Mouse (Mus musculus) limb, embryonic 10.5 days (tissue): Measurements from ENCODE around the gene Lypd1. TPM values are rescaled to one million over a fixed set of nuclear protein-coding genes. Genes with fewer than 3 reads are reported as not detected.

Source experiments
- DNase-seq: peaks from one replicate; pipeline ENCODE4 v3.0.0-alpha.2; 2017; ENCODE audit warnings: low spot score
- H3K27ac ChIP-seq: fragments of 300-500 bp; sonication (generic); 2 replicates; pipeline ENCODE4 v1.5.1; 2016; ENCODE audit warnings: mild to moderate bottlenecking
- H3K27me3 ChIP-seq: fragments of 300-500 bp; sonication (generic); 2 replicates; pipeline ENCODE4 v1.6.1; 2016; ENCODE audit warnings: low read depth, mild to moderate bottlenecking; ENCODE audit not compliant: poor library complexity, severe bottlenecking
- H3K36me3 ChIP-seq: fragments of 300-500 bp; sonication (generic); 2 replicates; pipeline ENCODE4 v1.6.1; 2016; ENCODE audit warnings: mild to moderate bottlenecking, moderate library complexity
- H3K4me1 ChIP-seq: fragments of 300-500 bp; sonication (generic); 2 replicates; pipeline ENCODE4 v1.6.1; 2016
- H3K4me3 ChIP-seq: fragments of 300-500 bp; sonication (generic); 2 replicates; pipeline ENCODE4 v1.5.1; 2016; ENCODE audit warnings: mild to moderate bottlenecking, moderate library complexity
- H3K9me3 ChIP-seq: fragments of 300-500 bp; sonication (generic); replicated peaks from 2 replicates; pipeline ENCODE4 v1.6.1; 2016; ENCODE audit warnings: mild to moderate bottlenecking
- WGBS: fragments of 180-500 bp; shearing (Covaris S2); methylation state at CpG from one replicate; pipeline ENCODE4 v1.1.7; 2016; 5-methylcytosine and 5-hydroxymethylcytosine counted together
- polyA plus RNA-seq: library from polyadenylated mRNA; unstranded; fragments of >200 nt; fragmentation: Nextera tagmentation; extraction: Ambion mirVana; gene quantifications from 2 replicates; pipeline ENCODE4 v1.2.1, GENCODE M21; 2016

Lypd1 gene
- 0.50 and 0.81 TPM in 2 replicates for polyA plus RNA-seq

DNA sequence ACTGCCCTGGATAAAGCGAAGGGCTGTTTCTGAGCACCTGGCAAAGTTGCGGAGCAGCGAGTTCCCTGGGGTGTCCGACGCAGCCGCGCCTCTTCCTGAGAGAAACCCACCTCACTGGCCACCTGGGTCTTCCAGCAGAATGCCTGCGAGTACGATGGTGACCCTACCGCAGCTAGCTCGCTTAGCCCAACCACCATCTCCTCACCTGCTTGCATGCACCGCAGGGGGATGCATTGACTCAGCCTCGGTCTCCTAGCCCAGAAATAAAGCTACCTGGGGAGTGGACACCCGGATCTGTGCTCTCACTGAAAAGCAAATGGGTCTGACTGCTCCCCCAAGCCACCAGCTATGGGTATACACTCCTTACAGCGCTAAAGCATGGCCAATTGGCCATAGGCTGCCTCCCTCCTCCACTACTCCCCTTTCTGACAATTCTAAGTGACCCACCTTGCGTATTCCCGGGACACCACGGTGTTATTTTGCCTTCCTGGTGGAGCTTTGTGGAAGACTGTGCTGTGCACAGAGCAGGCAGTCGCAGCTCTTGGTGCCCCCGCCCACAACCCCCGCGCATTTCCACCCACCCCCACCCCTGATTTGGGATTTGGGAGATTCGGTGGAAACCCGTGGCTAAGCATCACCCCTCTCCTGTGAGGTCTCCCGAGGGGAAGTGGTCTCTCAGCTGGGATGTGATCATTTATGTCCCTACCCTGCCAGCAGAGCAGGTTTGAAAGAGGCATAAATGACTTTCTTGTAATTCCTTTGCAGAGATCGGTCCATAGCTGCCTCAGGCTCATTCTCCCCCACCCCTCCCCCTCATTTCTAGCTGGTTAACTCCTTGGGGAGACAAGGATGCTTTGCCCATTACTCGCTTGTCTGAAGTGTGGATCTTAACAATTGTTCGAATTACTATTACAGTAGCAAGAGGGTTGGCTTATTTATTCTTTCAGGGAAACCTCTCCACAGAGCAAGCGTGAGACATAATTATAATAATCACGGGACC is at the start of gene Lypd1:
Gene Lypd1 (minus strand): TSS at position 501 of the 1,000 bp plus-strand sequence.
- H3K27ac ChIP-seq: no peak within 1 kb of the TSS
- no peaks in the 10 kb centered on the region for H3K36me3 ChIP-seq
- peaks cover 35% of the 10 kb centered on the region for H3K4me1 ChIP-seq
- H3K4me3 ChIP-seq: peak within 1 kb of the TSS; percentile 61
- H3K9me3 ChIP-seq: no peaks in the 10 kb centered on the region
- peaks cover 71% of the 10 kb centered on the region for H3K27me3 ChIP-seq
- 4% methylated on average over 30 of the region's 30 CpGs for WGBS
- DNase-seq: peak; percentile 31

- DNase-seq: no peak
- no peaks in the 10 kb centered on the region for H3K9me3 ChIP-seq
- no peaks in the 10 kb centered on the region for H3K36me3 ChIP-seq
- no peak overlapping the region for H3K4me3 ChIP-seq
- 95% methylated on average over 3 of the region's 3 CpGs for WGBS
- no peak overlapping the region for H3K27ac ChIP-seq
- no peaks in the 10 kb centered on the region for H3K27me3 ChIP-seq
- H3K4me1 ChIP-seq: no peaks in the 10 kb centered on the region
Observed at GRCm38 (mm10) chr1:125951026-125951425, 38.1 kb upstream of the Lypd1 start.

DNA sequence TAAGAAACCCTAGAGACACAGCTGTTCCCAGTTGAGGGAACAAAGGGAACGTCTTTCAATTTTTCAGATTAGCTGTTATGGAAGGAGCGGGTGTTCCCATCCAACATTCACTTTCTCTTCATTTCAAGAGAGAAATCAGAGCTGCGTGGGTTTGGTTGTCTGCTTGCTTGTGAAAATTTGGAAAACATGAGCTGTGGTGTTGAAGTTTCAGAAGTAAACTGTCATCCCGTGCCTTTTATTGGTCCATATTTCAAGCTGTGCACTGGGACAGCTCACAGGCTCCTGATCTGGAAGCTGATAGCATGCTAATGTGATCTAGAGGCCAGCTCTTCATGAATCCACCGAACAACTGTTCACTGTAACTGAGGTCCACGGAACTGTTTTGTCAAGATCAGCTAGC is 36.2 kb upstream of the Lypd1 start:
- Histone ChIP-seq H3K4me3 (no peak overlapping the region), H3K36me3 (no peaks in the 10 kb centered on the region), H3K27me3 (no peaks in the 10 kb centered on the region), H3K27ac (no peak overlapping the region), H3K9me3 (no peaks in the 10 kb centered on the region), H3K4me1 (no peaks in the 10 kb centered on the region)
- no peak for DNase-seq
- 66% methylated on average over 6 of the region's 6 CpGs for WGBS

GRCm38 (mm10) chr1:125945136-125945535 is 32.2 kb upstream of the Lypd1 start:
- 85% methylated on average over 9 of the region's 9 CpGs for WGBS
- no peak overlapping the region for H3K4me3 ChIP-seq
- no peak for DNase-seq
- no peaks in the 10 kb centered on the region for H3K4me1 ChIP-seq
- no peaks in the 10 kb centered on the region for H3K27me3 ChIP-seq
- H3K9me3 ChIP-seq: no peaks in the 10 kb centered on the region
- H3K27ac ChIP-seq: no peak overlapping the region
- H3K36me3 ChIP-seq: no peaks in the 10 kb centered on the region

DNA sequence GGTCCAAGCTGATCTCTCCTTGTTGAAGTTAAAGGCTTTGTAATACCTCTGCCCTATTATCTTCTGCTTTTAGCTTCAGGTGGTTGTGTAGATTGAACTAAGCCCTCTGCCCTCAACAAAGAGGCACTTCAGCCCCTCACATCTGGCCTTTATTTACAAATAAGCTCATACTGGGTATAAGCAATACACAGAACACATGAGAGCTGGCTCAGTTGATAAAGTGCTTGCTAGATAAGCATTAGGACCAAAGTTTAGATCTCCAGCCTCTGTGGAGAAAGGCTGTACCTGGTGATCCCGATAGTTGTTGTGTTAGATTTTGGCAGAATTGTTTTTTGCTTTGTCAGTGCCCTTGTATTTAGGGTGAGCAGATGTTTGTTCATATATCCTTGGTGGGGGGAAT is 30.4 kb upstream of the Lypd1 start:
- Histone ChIP-seq H3K4me3 (no peak overlapping the region), H3K9me3 (no peaks in the 10 kb centered on the region), H3K36me3 (no peaks in the 10 kb centered on the region), H3K27me3 (no peaks in the 10 kb centered on the region), H3K27ac (no peak overlapping the region), H3K4me1 (no peaks in the 10 kb centered on the region)
- no peak for DNase-seq
- WGBS: 79% methylated on average over 1 of the region's 1 CpGs

GRCm38 (mm10) chr1:125925486-125925885 is 12.6 kb upstream of the Lypd1 start:
- no peaks in the 10 kb centered on the region for H3K9me3 ChIP-seq
- no peak for DNase-seq
- H3K4me1 ChIP-seq: no peaks in the 10 kb centered on the region
- no peak overlapping the region for H3K4me3 ChIP-seq
- H3K27me3 ChIP-seq: no peaks in the 10 kb centered on the region
- no peaks in the 10 kb centered on the region for H3K36me3 ChIP-seq
- WGBS: 96% methylated on average over 10 of the region's 10 CpGs
- no peak overlapping the region for H3K27ac ChIP-seq

GRCm38 (mm10) chr1:125923062-125923461 is 10.2 kb upstream of the Lypd1 start:
- DNase-seq: no peak
- Histone ChIP-seq H3K9me3 (no peaks in the 10 kb centered on the region), H3K4me3 (no peak overlapping the region), H3K4me1 (no peaks in the 10 kb centered on the region), H3K27ac (no peak overlapping the region), H3K36me3 (no peaks in the 10 kb centered on the region), H3K27me3 (no peaks in the 10 kb centered on the region)
- WGBS: 88% methylated on average over 2 of the region's 2 CpGs

- no peak overlapping the region for H3K4me3 ChIP-seq
- H3K9me3 ChIP-seq: no peaks in the 10 kb centered on the region
- no peaks in the 10 kb centered on the region for H3K36me3 ChIP-seq
- 96% methylated on average over 3 of the region's 3 CpGs for WGBS
- peaks cover 6% of the 10 kb centered on the region; the same call in 1 of the 2 replicates for H3K27me3 ChIP-seq
- H3K4me1 ChIP-seq: no peaks in the 10 kb centered on the region
- no peak overlapping the region for H3K27ac ChIP-seq
- no peak for DNase-seq
Observed at GRCm38 (mm10) chr1:125920696-125921095, 7.8 kb upstream of the Lypd1 start.

GRCm38 (mm10) chr1:125911901-125912445 is 928 bp downstream of the Lypd1 start:
- Histone ChIP-seq H3K27ac (no peak overlapping the region), H3K4me3 (peak overlapping the region; percentile 61), H3K36me3 (no peaks in the 10 kb centered on the region), H3K27me3 (peaks cover 71% of the 10 kb centered on the region), H3K4me1 (peaks cover 35% of the 10 kb centered on the region), H3K9me3 (no peaks in the 10 kb centered on the region)
- under 1% methylated on average over 43 of the region's 43 CpGs for WGBS
- DNase-seq: peak; percentile 62

DNA sequence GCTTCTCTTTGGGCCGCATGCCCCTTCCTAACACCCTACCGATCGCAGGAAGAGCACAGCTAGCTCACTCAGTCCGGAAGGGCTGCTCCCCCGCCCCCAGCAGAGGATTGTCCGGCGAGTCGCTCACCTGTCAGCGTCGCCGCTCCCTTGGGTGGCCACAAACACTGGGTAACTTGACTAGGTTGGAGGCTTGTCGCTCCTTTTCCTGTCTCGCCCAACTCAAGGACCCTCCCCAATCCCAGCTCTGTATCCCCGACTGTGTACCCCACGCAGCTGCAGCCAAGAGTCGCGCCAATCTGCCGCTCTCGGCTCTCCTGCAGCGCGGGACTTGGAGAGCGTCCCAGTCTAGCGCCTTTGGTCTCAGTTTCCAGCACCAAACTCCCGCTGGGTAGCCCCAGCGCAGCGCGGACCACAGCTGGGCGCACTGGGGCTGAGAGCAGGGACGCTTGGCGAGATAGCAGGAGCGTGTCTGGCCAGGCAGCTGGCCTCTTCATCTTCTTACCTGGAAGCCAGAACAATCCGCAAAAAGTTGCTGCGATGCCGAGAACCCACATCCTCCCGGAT is 1.5 kb downstream of the Lypd1 start:
- H3K4me3 ChIP-seq: peak overlapping the region; percentile 61
- peaks cover 35% of the 10 kb centered on the region for H3K4me1 ChIP-seq
- H3K27ac ChIP-seq: no peak overlapping the region
- WGBS: under 1% methylated on average over 35 of the region's 35 CpGs
- DNase-seq: peak; percentile 59
- peaks cover 71% of the 10 kb centered on the region for H3K27me3 ChIP-seq
- no peaks in the 10 kb centered on the region for H3K36me3 ChIP-seq
- H3K9me3 ChIP-seq: no peaks in the 10 kb centered on the region

- DNase-seq: peak; percentile 35
- Histone ChIP-seq H3K27ac (no peak overlapping the region), H3K9me3 (no peaks in the 10 kb centered on the region), H3K4me3 (peak overlapping the region; percentile 61), H3K27me3 (peaks cover 67% of the 10 kb centered on the region), H3K36me3 (no peaks in the 10 kb centered on the region), H3K4me1 (peaks cover 35% of the 10 kb centered on the region)
- WGBS: 4% methylated on average over 9 of the region's 9 CpGs
Observed at GRCm38 (mm10) chr1:125910871-125911265, 2.0 kb downstream of the Lypd1 start.

GRCm38 (mm10) chr1:125910211-125910870 is 2.6 kb downstream of the Lypd1 start:
- Histone ChIP-seq H3K9me3 (no peaks in the 10 kb centered on the region), H3K4me1 (peaks cover 35% of the 10 kb centered on the region), H3K4me3 (0 out of 2 replicates have a peak overlapping the region, but pooled peaks have one; percentile 61), H3K27ac (no peak overlapping the region), H3K36me3 (no peaks in the 10 kb centered on the region), H3K27me3 (peaks cover 61% of the 10 kb centered on the region)
- DNase-seq: peak; percentile 63
- 11% methylated on average over 14 of the region's 14 CpGs for WGBS
